Mouse (Mus musculus): Measurements from ENCODE around the gene Nrarp. TPM values are rescaled to one million over a fixed set of nuclear protein-coding genes. Genes with fewer than 3 reads are reported as not detected.
A peak's percentile ranks its signal among the peaks of the same experiment; 100 is the strongest.

Gene Nrarp
- polyA plus RNA-seq, 1 experiment from 2014 or later, result 17.3 TPM

DNA sequence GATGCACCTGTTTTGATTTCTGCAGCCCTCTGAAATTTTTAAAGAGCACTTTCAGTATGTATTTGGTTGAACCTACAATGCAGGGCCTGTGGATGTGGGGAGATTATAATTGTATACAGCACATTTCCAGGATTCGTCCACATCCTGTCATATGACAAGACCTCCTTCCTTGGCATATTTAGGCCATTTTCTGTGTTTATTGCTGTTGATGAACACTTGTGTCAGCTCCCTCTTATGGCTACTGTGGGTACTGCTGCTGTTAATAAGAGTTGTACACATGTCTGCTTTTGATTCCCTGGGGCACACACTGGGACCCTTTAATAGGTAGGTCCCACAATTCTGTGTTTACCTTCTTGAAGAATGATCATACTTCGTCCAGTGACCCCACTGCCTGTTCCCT, 22.9 kb upstream of the Nrarp start:
- peaks cover 6% of the 10 kb centered on the region; the same call in 1 of the 2 replicates for H3K27me3 ChIP-seq
- no peak overlapping the region for H3K4me3 ChIP-seq
- H3K27ac ChIP-seq, result no peak overlapping the region
- no peaks in the 10 kb centered on the region for H3K36me3 ChIP-seq
- H3K9ac ChIP-seq, result no peak overlapping the region
- peaks cover 4% of the 10 kb centered on the region for H3K4me1 ChIP-seq (replicated peaks)
- WGBS, result 44% methylated on average over 2 of the region's 2 CpGs
- no peak for ATAC-seq (replicated peaks; ENCODE audit: insufficient number of reproducible peaks, insufficient read depth, low FRiP score, low read depth)
- H3K4me2 ChIP-seq, result no peak overlapping the region
- no peaks in the 10 kb centered on the region for H3K9me3 ChIP-seq (replicated peaks)

DNA sequence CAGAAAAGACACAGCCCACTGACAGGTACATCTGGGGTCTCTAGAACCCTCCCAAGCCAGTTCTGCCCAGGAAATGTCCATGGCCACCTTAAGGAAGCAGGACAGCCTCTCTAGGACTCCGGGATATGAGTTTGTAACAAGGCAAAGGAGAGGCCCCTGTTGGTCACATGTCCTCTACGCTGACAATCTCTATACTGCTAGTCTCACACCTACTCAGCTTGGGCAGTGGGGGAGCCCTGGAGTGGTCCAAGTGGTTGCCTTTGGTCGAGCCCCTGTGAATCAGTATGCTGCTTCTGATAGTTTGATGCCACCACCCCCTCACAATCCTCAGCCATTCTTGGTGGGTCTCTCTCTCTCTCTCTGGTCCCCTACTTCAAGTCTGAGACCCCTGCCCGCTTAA, 13.1 kb upstream of the Nrarp start:
- Histone ChIP-seq H3K4me1 (replicated peaks) (peaks cover 52% of the 10 kb centered on the region), H3K4me2 (peak overlapping the region; percentile 79), H3K27ac (peak overlapping the region; percentile 77), H3K27me3 (peaks cover 12% of the 10 kb centered on the region; the same call in 1 of the 2 replicates), H3K36me3 (no peaks in the 10 kb centered on the region), H3K9me3 (replicated peaks) (no peaks in the 10 kb centered on the region), H3K9ac (peak overlapping the region; percentile 58), H3K4me3 (peak overlapping the region; percentile 51)
- peak; percentile 7; the same call in 1 of the 2 replicates for ATAC-seq (replicated peaks; ENCODE audit: insufficient number of reproducible peaks, insufficient read depth, low FRiP score, low read depth)
- 27% methylated on average over 4 of the region's 4 CpGs for WGBS

DNA sequence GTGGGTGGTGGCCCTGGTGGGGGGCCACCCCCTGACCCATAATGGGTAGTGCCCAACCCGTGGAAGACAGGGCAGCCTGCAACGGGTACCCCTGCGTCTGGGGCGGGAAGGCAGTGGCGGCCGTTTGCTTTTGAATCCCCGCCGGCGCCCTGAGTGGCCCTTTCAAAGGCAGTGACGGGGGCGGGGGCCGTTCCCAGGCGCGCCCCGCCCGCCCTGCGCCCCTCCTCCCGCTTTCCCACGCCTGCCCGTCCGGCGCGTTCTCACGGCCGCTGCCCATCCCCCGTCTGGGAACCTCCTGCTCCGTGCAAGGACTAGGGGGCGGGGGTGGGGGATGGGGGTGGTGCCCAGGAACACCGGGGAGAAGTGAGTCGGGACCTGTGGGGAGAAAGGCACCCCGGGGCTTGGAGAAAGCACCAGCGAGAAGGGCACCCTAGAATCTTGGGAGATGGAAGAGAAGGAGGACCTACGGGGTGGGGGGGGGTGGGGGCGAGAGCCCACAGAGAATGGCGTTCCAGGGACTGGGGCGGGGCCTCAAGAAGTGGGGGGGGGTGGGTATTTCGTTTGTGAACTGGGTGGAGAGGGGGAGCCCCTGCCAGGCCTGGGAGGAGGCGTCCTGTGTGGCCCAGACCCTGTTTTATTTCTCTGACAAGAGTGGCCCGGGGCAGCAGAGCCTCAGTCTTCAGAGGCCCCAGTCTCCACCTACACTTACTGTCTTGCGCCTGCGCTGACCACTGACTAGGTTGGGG, 12.5 kb upstream of the Nrarp start:
- Histone ChIP-seq H3K4me1 (replicated peaks) (peaks cover 46% of the 10 kb centered on the region), H3K36me3 (no peaks in the 10 kb centered on the region), H3K27ac (peak overlapping the region; percentile 77), H3K4me2 (peak overlapping the region; percentile 79), H3K9me3 (replicated peaks) (no peaks in the 10 kb centered on the region), H3K27me3 (peaks cover 7% of the 10 kb centered on the region; the same call in 1 of the 2 replicates), H3K4me3 (peak overlapping the region; percentile 51), H3K9ac (peak overlapping the region; percentile 58)
- 1% methylated on average over 38 of the region's 41 CpGs for WGBS
- ATAC-seq (replicated peaks; ENCODE audit: insufficient number of reproducible peaks, insufficient read depth, low FRiP score, low read depth), result peak; percentile 80

DNA sequence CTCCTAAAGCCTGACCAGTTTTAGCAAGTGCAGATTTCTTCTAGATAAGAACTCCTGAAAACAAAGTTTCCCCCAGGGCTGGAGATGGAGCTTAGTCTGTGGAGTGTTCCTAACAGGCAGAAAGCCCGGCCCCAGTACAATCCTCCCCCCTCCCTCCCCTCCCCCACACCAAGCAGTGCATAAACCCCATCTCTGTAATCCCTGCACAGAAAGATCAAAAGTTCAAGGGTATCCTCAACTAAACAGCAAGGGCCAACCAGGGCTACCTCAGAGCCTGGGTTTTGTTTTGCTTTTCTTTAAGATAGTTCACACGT, 11.9 kb upstream of the Nrarp start:
- Histone ChIP-seq H3K4me1 (replicated peaks) (peaks cover 40% of the 10 kb centered on the region), H3K27me3 (0 out of 2 replicates have a peak, but pooled peaks cover 6% of the 10 kb centered on the region), H3K9me3 (replicated peaks) (no peaks in the 10 kb centered on the region), H3K36me3 (no peaks in the 10 kb centered on the region), H3K4me2 (peak overlapping the region; percentile 79), H3K9ac (peak overlapping the region; percentile 58), H3K4me3 (peak overlapping the region; percentile 51), H3K27ac (peak overlapping the region; percentile 77)
- no peak for ATAC-seq (replicated peaks; ENCODE audit: insufficient number of reproducible peaks, insufficient read depth, low FRiP score, low read depth)
- 24% methylated on average over 2 of the region's 2 CpGs for WGBS

DNA sequence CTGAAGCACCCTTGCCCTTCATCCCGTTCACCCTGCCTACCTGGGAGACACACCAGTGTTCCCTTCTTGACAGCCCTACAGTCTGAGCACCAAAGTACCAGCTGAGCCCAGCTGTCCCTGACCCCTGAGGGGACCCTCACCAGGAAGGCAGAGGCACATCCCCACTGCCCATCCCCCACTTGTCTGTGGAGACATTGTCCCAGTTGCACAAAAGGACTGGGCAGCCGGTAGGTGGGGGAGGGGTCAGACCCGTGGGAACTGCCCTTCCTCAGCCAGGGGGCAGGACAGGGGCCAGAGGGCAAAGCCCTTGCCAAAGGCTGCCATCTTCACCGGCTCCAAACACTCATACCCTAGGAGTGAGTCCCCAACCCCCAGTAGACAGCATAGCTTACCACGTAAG, 10.8 kb upstream of the Nrarp start:
- no peaks in the 10 kb centered on the region for H3K27me3 ChIP-seq
- H3K27ac ChIP-seq, result peak overlapping the region; percentile 40; the same call in 1 of the 2 replicates
- no peak overlapping the region for H3K4me2 ChIP-seq
- H3K4me1 ChIP-seq (replicated peaks), result peaks cover 32% of the 10 kb centered on the region
- WGBS, result 50% methylated on average over 5 of the region's 5 CpGs
- H3K9me3 ChIP-seq (replicated peaks), result no peaks in the 10 kb centered on the region
- no peaks in the 10 kb centered on the region for H3K36me3 ChIP-seq
- H3K9ac ChIP-seq, result no peak overlapping the region
- H3K4me3 ChIP-seq, result no peak overlapping the region
- ATAC-seq (replicated peaks; ENCODE audit: insufficient number of reproducible peaks, insufficient read depth, low FRiP score, low read depth), result no peak

DNA sequence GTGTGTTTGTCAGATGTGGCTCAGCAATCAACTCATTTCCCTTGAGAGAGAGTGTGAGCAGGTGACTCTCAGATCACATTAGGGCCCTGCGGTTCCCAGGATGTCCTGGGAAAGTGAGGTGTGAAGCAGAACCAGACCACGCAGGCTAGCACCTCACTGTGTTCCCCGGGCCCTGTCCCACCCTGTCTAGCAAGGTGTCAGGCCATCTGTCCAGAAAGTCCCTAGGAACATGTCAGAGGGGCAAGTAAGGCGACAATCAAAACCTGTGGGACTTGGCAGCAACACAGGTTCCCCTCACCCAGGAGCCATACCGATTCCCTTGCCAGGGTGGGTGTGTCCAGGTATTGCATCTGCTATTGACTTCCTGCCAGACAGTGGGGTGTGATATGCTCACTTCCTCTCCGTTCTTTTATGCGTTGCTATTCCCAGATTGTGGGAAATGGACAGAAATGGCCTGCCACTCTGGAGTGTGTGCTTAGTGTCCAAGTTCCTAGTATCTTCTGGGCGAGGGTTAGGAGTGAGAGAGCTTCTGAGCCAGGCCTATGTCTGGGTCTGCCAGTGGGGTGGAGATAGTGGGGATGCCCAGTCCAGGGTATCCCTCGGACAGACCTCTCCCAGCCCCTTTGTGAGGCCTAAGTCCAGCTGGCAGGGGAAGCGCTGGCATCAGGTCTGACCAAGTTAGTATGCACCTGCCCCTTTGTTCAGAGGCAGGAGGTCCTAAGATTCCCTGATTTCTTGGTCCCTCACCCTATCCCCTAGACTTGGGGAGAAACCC, 10.0 kb upstream of the Nrarp start:
- no peaks in the 10 kb centered on the region for H3K36me3 ChIP-seq
- ATAC-seq (replicated peaks; ENCODE audit: insufficient number of reproducible peaks, insufficient read depth, low FRiP score, low read depth), result no peak
- H3K9ac ChIP-seq, result no peak overlapping the region
- peaks cover 34% of the 10 kb centered on the region for H3K4me1 ChIP-seq (replicated peaks)
- peak overlapping the region; percentile 40; the same call in 1 of the 2 replicates for H3K27ac ChIP-seq
- H3K4me2 ChIP-seq, result no peak overlapping the region
- WGBS, result 63% methylated on average over 10 of the region's 10 CpGs
- H3K27me3 ChIP-seq, result 0 out of 2 replicates have a peak, but pooled peaks cover 2% of the 10 kb centered on the region
- no peak overlapping the region for H3K4me3 ChIP-seq
- H3K9me3 ChIP-seq (replicated peaks), result no peaks in the 10 kb centered on the region

DNA sequence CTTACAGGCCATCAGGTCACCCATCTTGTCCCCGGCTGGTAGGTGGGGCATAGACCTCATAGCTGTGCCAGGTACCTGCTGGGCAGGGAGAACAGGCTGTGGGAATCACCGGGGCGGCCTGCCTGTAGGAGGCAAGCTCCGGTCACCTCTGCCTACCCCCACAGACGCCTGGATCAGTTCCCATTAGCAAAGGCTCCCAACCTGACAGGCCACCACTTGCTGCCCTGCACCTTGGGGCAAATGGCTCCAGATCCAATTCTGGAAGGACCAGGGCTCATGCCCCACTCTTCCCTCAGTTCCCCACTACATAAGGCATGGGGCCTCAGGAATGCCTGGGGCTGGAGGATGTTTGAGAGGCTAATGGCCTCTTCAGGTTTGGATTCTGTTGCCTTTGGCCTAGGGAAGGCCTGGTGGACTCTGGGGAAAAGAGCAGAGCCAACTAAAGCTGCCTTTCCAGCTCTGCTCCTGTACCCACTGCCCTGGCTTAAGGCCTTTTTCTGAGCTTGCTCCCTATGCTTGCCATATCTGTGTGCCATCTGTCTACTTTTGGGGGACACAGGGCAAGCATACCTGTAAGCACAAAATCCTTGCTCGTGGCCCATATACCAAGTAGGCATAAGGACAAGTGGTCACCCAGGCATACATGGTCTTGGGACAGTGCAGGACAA, 9.3 kb upstream of the Nrarp start:
- Histone ChIP-seq H3K27ac (no peak overlapping the region), H3K4me1 (replicated peaks) (peaks cover 38% of the 10 kb centered on the region), H3K4me2 (no peak overlapping the region), H3K9ac (no peak overlapping the region), H3K4me3 (no peak overlapping the region), H3K36me3 (no peaks in the 10 kb centered on the region), H3K27me3 (peaks cover 6% of the 10 kb centered on the region; the same call in 1 of the 2 replicates), H3K9me3 (replicated peaks) (no peaks in the 10 kb centered on the region)
- ATAC-seq (replicated peaks; ENCODE audit: insufficient number of reproducible peaks, insufficient read depth, low FRiP score, low read depth), result no peak
- 75% methylated on average over 6 of the region's 6 CpGs for WGBS

DNA sequence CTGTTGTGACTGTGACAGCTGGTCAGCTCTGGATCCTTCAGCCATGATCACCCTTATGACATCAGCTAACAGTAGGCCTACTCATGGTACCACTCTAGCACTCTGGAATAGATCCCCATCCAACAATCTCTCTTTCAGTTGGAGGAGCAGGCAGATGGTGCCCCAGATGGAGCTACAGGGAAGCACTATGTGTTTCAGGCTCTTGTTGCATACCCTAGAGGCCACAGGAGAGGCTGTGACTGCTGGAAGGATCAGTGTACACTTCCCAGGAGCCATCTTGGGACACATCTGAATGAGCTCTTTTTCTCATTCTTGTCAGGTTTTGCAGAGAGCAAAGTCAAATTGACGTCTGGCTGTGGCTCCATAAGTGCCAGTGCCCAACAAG, 8.8 kb upstream of the Nrarp start:
- H3K4me3 ChIP-seq, result no peak overlapping the region
- H3K9me3 ChIP-seq (replicated peaks), result no peaks in the 10 kb centered on the region
- no peak overlapping the region for H3K27ac ChIP-seq
- no peaks in the 10 kb centered on the region for H3K36me3 ChIP-seq
- ATAC-seq (replicated peaks; ENCODE audit: insufficient number of reproducible peaks, insufficient read depth, low FRiP score, low read depth), result no peak
- WGBS, result 62% methylated on average over 1 of the region's 1 CpGs
- H3K4me2 ChIP-seq, result no peak overlapping the region
- H3K9ac ChIP-seq, result no peak overlapping the region
- H3K4me1 ChIP-seq (replicated peaks), result peaks cover 44% of the 10 kb centered on the region
- peaks cover 9% of the 10 kb centered on the region; the same call in 1 of the 2 replicates for H3K27me3 ChIP-seq

DNA sequence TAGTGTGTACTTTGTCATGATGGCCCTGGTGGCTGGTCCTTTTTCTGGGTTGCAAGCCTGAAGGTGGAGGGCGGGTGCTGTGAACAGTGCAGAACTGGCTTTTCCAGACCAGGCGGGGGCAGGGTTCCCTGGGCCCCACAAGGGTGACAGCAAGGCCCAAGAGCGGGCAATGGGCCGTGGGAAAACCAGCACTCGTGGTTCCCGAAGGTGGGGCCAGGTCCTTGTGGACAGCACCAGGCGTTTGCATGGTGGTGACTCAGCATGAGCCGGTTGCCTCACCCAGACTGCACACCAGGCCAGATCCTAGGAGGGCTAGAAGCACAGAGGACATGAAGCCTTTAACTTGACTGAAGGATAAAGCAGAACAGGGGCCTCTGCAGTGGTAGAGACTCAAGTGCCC, 7.9 kb upstream of the Nrarp start:
- Histone ChIP-seq H3K4me3 (no peak overlapping the region), H3K9ac (no peak overlapping the region), H3K27me3 (peaks cover 10% of the 10 kb centered on the region; the same call in 1 of the 2 replicates), H3K36me3 (no peaks in the 10 kb centered on the region), H3K27ac (no peak overlapping the region), H3K4me1 (replicated peaks) (peaks cover 44% of the 10 kb centered on the region), H3K4me2 (no peak overlapping the region), H3K9me3 (replicated peaks) (no peaks in the 10 kb centered on the region)
- ATAC-seq (replicated peaks; ENCODE audit: insufficient number of reproducible peaks, insufficient read depth, low FRiP score, low read depth), result no peak
- 60% methylated on average over 8 of the region's 8 CpGs for WGBS

DNA sequence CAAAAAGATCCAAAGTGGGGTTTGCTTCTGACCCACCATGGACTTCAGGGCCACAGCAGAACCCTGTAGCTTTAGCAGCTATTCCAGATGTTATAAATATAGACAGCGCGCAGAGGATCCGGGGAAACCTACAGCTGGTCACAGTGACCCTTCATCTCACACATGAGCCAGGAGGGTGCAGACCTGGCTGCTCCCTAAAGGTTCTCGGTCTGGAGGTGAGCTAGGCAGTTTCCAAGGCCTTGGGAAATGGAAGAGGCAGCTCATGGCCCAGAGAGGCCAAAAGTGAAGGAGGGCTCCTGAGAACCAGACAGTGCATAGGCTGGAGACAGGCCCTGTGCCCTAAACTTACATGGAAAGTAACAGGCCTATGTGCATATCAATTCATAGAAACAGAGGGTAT, 6.7 kb upstream of the Nrarp start:
- no peak overlapping the region for H3K4me3 ChIP-seq
- H3K27me3 ChIP-seq, result peaks cover 15% of the 10 kb centered on the region
- H3K4me2 ChIP-seq, result no peak overlapping the region
- no peak for ATAC-seq (replicated peaks; ENCODE audit: insufficient number of reproducible peaks, insufficient read depth, low FRiP score, low read depth)
- H3K4me1 ChIP-seq (replicated peaks), result peaks cover 47% of the 10 kb centered on the region
- H3K9me3 ChIP-seq (replicated peaks), result no peaks in the 10 kb centered on the region
- no peak overlapping the region for H3K27ac ChIP-seq
- 90% methylated on average over 4 of the region's 4 CpGs for WGBS
- no peak overlapping the region for H3K9ac ChIP-seq
- no peaks in the 10 kb centered on the region for H3K36me3 ChIP-seq
